Mouse (Mus musculus): ENCODE results near the gene Gfod2. TPM values are rescaled to one million over a fixed set of nuclear protein-coding genes. Genes with fewer than 3 reads are reported as not detected.

The Gfod2 gene
- polyA plus RNA-seq, 1 experiment: 9.7 TPM

DNA sequence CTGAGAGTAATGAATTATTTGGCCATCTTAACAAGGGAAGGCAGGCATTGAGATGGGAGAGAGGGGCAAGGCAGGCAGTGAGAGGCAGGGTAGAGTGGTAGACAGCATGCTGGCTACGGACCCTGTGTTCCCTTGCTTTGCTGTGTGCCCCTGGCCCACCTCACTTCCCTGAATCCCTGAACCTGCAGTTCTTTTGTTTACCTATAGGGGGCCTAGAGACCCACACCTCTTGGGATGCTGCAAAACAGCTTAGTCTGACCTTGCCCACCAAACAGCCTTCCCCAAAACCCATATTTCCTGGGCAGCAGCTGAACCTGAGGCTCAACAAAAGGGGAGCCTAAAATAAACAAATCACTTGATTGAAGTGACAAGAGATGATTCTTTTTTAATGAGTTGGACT lies 12.1 kb upstream of the Gfod2 start:
- H3K9me3 ChIP-seq: no peaks in the 10 kb centered on the region
- peaks cover 84% of the 10 kb centered on the region for H3K36me3 ChIP-seq (replicated peaks; ENCODE audit: low read length)
- TF ChIP-seq FLI1 (IDR thresholded peaks at IDR 0.05; ENCODE audit: low read length): no peak
- no peak for TF ChIP-seq GATA1 (IDR thresholded peaks at IDR 0.05; ENCODE audit: borderline replicate concordance, low read length)

DNA sequence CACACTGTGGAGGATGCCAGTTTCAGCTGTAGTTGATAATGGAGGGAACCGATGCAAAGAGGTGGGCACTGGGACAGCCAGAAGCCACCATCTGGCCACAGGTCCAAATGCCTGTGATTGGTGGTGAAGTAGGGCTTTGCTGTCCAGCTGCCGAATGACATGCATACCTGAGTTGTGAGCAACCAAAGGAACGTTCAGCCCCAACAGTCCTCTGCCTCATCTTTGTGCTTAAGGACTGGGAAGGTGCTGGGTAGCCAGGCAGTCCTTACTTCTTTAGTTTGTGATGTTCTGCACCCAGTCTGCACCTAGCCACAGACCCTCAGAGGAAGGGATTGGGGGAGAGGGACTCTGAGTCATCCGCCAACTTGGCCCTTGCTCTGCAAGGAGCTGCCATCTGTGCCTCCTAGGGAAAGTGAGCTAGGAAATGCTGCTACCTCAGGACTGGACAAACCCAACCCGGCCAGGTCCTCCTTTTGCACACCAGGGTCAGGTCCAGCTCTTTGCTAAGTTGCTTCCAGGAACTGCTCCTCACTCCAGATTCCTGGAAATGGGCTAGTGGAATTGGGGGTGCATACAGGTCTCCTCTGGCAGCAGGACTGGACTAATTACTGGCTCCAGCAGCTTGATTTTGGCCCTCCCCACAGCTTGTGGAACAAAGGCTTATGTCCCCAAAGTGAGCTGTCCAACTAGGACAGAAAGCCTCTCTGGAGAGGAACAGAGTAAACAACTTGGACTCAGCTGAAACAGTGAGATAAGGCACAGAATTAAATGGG lies 10.2 kb upstream of the Gfod2 start:
- H3K27me3 ChIP-seq (replicated peaks): no peaks in the 10 kb centered on the region
- no peak overlapping the region for H3K4me3 ChIP-seq (replicated peaks)
- peaks cover 61% of the 10 kb centered on the region for H3K4me1 ChIP-seq
- TF ChIP-seq FLI1 (IDR thresholded peaks at IDR 0.05; ENCODE audit: low read length) (no peak), GATA1 (IDR thresholded peaks at IDR 0.05; ENCODE audit: borderline replicate concordance, low read length) (no peak)
- H3K36me3 ChIP-seq (replicated peaks; ENCODE audit: low read length): peaks cover 66% of the 10 kb centered on the region
- no peaks in the 10 kb centered on the region for H3K9me3 ChIP-seq

More for the DNA sequence above, 12.1 kb upstream of the Gfod2 start:
- Histone ChIP-seq H3K4me1 (peaks cover 78% of the 10 kb centered on the region), H3K4me3 (replicated peaks) (peak overlapping the region; percentile 76), H3K27me3 (replicated peaks) (no peaks in the 10 kb centered on the region)

DNA sequence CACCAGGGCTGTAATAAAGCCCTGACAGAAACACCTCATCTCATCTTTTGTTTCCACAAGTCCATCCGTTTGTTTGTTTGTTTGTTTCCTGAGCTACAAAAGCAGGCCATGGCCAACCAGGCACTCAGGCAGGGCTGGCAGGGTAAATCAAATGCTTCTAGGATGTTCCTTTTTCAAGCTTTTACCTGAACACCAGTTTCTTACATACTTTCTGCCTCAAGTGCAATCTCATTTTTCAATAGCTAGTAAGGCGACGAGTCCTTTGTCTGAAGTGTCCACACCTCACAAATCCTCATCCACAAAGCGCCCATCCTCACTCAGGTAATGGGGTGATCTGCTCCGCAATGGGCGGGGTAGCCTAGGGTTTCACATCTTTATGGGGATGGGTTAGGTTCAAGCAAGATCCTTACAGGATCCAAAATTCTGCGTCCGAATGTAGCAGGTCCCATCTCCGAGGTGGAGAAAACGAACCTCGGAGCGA lies 628 bp downstream of the Gfod2 start:
- no peak for TF ChIP-seq GATA1 (IDR thresholded peaks at IDR 0.05; ENCODE audit: borderline replicate concordance, low read length)
- TF ChIP-seq FLI1 (IDR thresholded peaks at IDR 0.05; ENCODE audit: low read length): no peak
- no peaks in the 10 kb centered on the region for H3K9me3 ChIP-seq
- H3K36me3 ChIP-seq (replicated peaks; ENCODE audit: low read length): peaks cover 13% of the 10 kb centered on the region
- H3K4me1 ChIP-seq: peaks cover 62% of the 10 kb centered on the region
- H3K27me3 ChIP-seq (replicated peaks): no peaks in the 10 kb centered on the region
- peak overlapping the region; percentile 93 for H3K4me3 ChIP-seq (replicated peaks)

DNA sequence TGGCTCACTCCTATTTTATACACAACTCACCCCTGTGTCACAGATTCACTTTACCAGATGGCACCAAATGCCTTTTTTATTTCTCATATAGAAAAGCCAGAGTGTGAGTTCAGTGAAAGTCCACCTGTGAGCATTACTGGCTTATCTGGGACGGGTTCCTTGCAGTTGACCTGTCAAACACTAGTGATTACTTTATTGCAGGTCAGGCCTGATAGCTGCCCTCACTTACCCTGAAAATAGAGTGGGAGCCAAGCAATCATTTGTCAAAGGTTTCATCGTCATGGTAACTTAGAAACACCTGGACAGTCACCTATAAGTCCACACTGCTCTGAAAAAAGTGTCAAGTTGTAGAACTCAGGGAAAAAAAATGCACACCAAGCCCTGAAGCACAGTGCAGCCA lies 3.8 kb downstream of the Gfod2 start:
- Histone ChIP-seq H3K36me3 (replicated peaks; ENCODE audit: low read length) (peaks cover 23% of the 10 kb centered on the region), H3K9me3 (no peaks in the 10 kb centered on the region), H3K27me3 (replicated peaks) (no peaks in the 10 kb centered on the region), H3K4me3 (replicated peaks) (no peak overlapping the region), H3K4me1 (peaks cover 75% of the 10 kb centered on the region)
- no peak for TF ChIP-seq GATA1 (IDR thresholded peaks at IDR 0.05; ENCODE audit: borderline replicate concordance, low read length)
- no peak for TF ChIP-seq FLI1 (IDR thresholded peaks at IDR 0.05; ENCODE audit: low read length)

DNA sequence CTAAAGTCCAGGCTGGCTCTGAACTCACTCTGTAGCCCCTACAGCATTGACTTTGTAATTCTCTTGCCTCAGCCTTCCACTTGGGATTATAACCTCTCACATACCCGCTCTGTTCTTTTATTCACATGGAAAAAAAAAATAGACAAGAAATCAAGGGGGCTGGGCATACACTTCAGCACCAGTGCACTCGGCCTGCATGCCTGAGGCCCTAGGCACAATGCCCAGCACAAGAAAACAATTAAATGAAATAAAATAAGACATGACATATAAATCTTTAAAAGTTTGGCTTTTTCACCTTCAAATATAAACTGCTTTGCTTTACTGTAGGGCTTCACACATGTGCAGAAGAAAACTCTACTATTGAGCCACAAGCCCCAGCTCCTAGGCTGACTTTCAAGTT lies 4.5 kb downstream of the Gfod2 start:
- no peak overlapping the region for H3K4me3 ChIP-seq (replicated peaks)
- peaks cover 75% of the 10 kb centered on the region for H3K4me1 ChIP-seq
- peaks cover 23% of the 10 kb centered on the region for H3K36me3 ChIP-seq (replicated peaks; ENCODE audit: low read length)
- no peaks in the 10 kb centered on the region for H3K9me3 ChIP-seq
- H3K27me3 ChIP-seq (replicated peaks): no peaks in the 10 kb centered on the region
- TF ChIP-seq GATA1 (IDR thresholded peaks at IDR 0.05; ENCODE audit: borderline replicate concordance, low read length): no peak
- no peak for TF ChIP-seq FLI1 (IDR thresholded peaks at IDR 0.05; ENCODE audit: low read length)

DNA sequence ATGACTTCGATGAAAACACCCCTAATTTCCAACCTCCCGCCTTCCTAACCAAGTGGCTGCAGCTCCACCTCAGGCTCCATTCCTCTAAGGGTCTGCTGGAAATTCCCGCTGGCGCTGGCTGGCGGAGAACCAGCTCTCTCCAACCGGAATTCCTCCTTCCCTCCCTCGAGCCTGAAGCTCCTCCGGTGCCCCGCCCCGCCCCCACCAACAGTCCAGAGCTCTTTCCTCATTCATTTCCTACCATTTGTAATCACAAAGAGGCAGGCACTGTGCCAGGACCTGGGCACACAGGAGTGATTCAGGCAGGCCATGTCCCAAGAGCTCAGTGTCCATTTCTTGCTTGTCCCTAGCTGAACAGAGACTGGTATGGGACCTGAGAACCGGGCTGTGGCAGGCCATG lies 7.9 kb downstream of the Gfod2 start:
- Histone ChIP-seq H3K4me3 (replicated peaks) (no peak overlapping the region), H3K9me3 (no peaks in the 10 kb centered on the region), H3K27me3 (replicated peaks) (no peaks in the 10 kb centered on the region), H3K4me1 (peaks cover 88% of the 10 kb centered on the region), H3K36me3 (replicated peaks; ENCODE audit: low read length) (peaks cover 31% of the 10 kb centered on the region)
- no peak for TF ChIP-seq GATA1 (IDR thresholded peaks at IDR 0.05; ENCODE audit: borderline replicate concordance, low read length)
- no peak for TF ChIP-seq FLI1 (IDR thresholded peaks at IDR 0.05; ENCODE audit: low read length)

DNA sequence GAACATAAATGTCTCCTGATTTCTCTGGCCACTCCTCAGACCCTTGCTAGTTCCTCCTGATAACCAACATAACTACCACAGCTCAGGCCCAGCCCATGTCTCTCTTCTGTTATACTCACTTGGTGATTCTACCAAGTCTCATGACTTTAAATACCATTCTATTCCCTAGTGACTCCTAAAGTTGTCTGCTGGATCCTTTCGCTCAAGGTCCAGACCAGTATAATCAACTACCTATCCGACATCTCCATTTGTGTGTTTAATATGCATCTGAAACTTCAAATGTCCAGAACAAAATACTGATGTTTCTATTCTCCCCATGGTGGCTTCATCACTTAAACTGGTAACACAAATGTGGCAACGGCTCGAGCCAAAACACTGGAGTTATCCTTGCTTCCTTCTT lies 15.2 kb downstream of the Gfod2 start:
- H3K4me3 ChIP-seq (replicated peaks): no peak overlapping the region
- peaks cover 36% of the 10 kb centered on the region for H3K36me3 ChIP-seq (replicated peaks; ENCODE audit: low read length)
- no peaks in the 10 kb centered on the region for H3K9me3 ChIP-seq
- peaks cover 68% of the 10 kb centered on the region for H3K4me1 ChIP-seq
- no peak for TF ChIP-seq GATA1 (IDR thresholded peaks at IDR 0.05; ENCODE audit: borderline replicate concordance, low read length)
- TF ChIP-seq FLI1 (IDR thresholded peaks at IDR 0.05; ENCODE audit: low read length): no peak
- no peaks in the 10 kb centered on the region for H3K27me3 ChIP-seq (replicated peaks)

DNA sequence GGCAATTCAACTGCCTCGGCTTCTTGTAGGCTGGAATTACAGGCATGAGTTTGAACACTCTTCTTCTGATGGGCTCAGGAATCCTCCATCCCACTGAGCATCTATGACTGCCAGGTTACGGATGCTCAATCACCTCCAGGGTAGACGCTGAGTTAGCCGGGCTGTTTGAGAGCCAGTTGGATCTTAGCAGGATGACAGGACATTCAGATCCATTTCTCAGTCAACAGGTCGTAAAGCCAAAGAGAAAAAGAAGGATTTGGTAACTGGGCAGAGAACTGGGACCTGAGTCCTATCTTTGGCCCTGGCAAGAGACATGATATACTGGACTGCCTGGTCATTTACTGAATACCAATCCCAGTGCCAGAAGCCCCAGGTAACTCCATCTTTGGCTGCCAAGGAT lies 19.2 kb downstream of the Gfod2 start:
- no peak overlapping the region for H3K4me3 ChIP-seq (replicated peaks)
- no peaks in the 10 kb centered on the region for H3K27me3 ChIP-seq (replicated peaks)
- no peak for TF ChIP-seq FLI1 (IDR thresholded peaks at IDR 0.05; ENCODE audit: low read length)
- no peak for TF ChIP-seq GATA1 (IDR thresholded peaks at IDR 0.05; ENCODE audit: borderline replicate concordance, low read length)
- H3K9me3 ChIP-seq: no peaks in the 10 kb centered on the region
- H3K4me1 ChIP-seq: peaks cover 49% of the 10 kb centered on the region
- H3K36me3 ChIP-seq (replicated peaks; ENCODE audit: low read length): peaks cover 32% of the 10 kb centered on the region

DNA sequence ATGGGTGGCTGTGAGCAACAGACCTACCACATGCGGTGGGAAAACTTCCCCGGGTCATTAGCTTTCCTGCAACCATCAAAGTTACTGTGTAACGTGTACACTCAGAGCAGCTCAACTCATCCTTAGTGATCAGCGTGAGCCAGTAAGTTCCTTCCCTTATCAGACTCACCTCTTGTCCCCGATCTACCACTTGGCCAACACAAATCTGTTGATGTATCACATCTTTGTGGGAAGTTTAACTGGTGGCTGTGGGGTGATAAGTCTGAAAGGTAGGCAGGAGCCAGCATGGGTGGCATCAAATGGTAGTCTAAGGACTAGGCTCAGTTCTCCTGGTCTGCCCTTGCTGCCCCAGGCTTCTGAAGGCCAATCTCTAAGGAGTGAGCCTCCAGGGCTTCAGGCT lies 26.3 kb downstream of the Gfod2 start:
- H3K4me3 ChIP-seq (replicated peaks): no peak overlapping the region
- H3K4me1 ChIP-seq: peaks cover 75% of the 10 kb centered on the region
- H3K27me3 ChIP-seq (replicated peaks): no peaks in the 10 kb centered on the region
- H3K36me3 ChIP-seq (replicated peaks; ENCODE audit: low read length): peaks cover 42% of the 10 kb centered on the region
- H3K9me3 ChIP-seq: no peaks in the 10 kb centered on the region
- no peak for TF ChIP-seq GATA1 (IDR thresholded peaks at IDR 0.05; ENCODE audit: borderline replicate concordance, low read length)
- no peak for TF ChIP-seq FLI1 (IDR thresholded peaks at IDR 0.05; ENCODE audit: low read length)

DNA sequence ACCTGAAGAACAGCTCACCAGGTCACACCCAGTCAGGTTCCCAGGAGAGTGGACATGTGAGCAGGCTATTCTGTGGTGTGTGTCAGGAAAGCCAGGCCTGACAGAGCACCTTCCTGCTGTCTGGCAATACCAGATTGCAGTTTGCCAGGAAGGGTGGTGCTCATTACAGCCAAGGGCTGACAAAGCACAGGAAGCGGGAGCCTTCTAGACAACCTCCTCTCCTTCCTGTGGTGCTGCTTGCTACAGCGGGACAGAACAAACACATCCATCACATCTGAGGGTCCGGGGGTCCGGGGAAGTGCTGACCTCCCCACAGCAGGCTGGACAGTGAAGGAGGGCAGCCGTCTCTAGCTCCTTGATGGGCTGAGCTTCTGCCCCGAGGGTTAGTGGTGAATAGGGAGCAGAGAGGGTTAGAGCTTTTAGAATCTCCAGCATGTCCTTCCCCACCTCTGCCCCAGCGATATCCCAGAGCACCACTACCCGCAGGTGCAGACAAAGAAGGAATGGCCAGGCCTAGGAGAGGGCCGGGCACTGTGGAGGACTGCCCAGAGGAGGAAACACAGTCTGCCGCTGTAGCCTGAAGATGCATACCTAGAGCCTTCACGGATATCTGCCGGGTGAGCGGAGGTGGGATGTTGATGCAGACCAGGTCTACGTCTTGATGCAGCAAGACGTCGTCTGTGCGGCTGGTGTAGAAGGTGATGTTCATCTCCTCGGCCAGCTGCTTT lies 30.9 kb downstream of the Gfod2 start:
- TF ChIP-seq FLI1 (IDR thresholded peaks at IDR 0.05; ENCODE audit: low read length) (peak; percentile 83), GATA1 (IDR thresholded peaks at IDR 0.05; ENCODE audit: borderline replicate concordance, low read length) (peak; percentile 87; the same call in 1 of the 3 replicates)
- H3K4me1 ChIP-seq: peaks cover 89% of the 10 kb centered on the region

More for the DNA sequence above, 30.9 kb downstream of the Gfod2 start:
- no peaks in the 10 kb centered on the region for H3K9me3 ChIP-seq
- H3K27me3 ChIP-seq (replicated peaks): no peaks in the 10 kb centered on the region
- H3K36me3 ChIP-seq (replicated peaks; ENCODE audit: low read length): peaks cover 68% of the 10 kb centered on the region
- peak overlapping the region; percentile 87 for H3K4me3 ChIP-seq (replicated peaks)

All from megakaryocyte, embryonic 14.5 days (primary cell).